Mouse (Mus musculus): Measurements from ENCODE around the gene Rpl38. TPM values are rescaled to one million over a fixed set of nuclear protein-coding genes. Genes with fewer than 3 reads are reported as not detected.

Rpl38 gene
- total and polyA plus RNA-seq, 2 experiments from 2014 or later = 578 to 954 TPM

DNA sequence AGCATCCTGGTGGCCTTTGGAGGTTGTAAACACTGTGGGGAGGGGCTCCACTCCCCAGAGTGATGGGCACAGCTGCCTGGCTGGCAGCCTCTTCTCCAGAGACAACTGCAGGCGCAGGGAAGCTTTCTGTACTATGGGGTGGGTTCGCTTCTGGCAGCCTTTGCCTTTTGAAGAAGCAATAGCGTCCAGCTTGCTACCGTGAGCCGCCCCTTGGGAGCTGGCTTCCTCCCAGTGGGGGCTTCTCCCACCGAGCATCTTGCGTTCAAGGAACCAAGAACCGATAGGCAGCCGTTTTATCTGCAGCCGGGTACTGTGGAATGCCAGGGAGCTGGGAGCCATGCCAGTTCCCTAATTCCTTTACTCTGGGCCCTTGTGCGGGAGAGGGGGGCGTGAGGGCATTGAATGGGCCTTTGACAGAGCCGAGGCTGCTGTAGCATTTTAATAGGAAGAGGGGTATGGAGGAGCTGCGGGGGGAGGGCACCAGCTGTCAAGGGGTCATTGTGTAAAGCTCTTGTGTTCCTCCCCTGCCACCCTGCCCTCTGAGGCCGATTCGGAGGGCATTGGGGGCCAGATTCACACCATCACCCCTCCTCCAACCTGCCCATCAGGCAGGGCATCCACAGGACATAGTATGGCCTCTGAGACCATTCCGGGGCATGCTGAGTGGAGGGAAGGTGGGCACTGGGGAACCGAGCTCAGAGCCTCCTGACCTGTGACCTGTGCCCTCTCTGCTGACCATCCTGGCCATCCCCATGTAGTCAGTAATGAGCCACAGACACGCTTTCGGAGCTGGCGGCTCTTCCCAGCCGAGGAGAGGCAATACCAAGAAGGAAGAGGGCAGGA lies 36.0 kb downstream of the Rpl38 start:
- H3K4me1 ChIP-seq (ENCODE audit: insufficient read depth, low read length) = peaks cover 13% of the 10 kb centered on the region; the same call in 1 of the 2 replicates
- H3K27me3 ChIP-seq (ENCODE audit: insufficient read depth, low read length) = no peaks in the 10 kb centered on the region
- H3K36me3 ChIP-seq (ENCODE audit: insufficient read depth, low read length) = no peaks in the 10 kb centered on the region
- H3K9ac ChIP-seq (replicated peaks; ENCODE audit: low read length) = no peak overlapping the region
- no peak for TF ChIP-seq CTCF (IDR thresholded peaks at IDR 0.05; ENCODE audit: low read depth)
- peak overlapping the region; percentile 46; the same call in 1 of the 2 replicates for H3K27ac ChIP-seq
- H3K4me3 ChIP-seq (ENCODE audit: low read length) = no peak overlapping the region
- WGBS = 23% methylated on average over 22 of the region's 22 CpGs
- no peak overlapping the region for H3K4me2 ChIP-seq (ENCODE audit: low read depth, low read length)
- ATAC-seq (peak; percentile 95), DNase-seq (ENCODE audit: low spot score) (peak; percentile 87)
- no peaks in the 10 kb centered on the region for H3K9me3 ChIP-seq (ENCODE audit: low read length)

GRCm38 (mm10) chr11:114706358-114706757 lies 38.0 kb downstream of the Rpl38 start:
- H3K27me3 ChIP-seq (ENCODE audit: insufficient read depth, low read length) = no peaks in the 10 kb centered on the region
- H3K9ac ChIP-seq (replicated peaks; ENCODE audit: low read length) = no peak overlapping the region
- H3K36me3 ChIP-seq (ENCODE audit: insufficient read depth, low read length) = peaks cover 4% of the 10 kb centered on the region; the same call in 1 of the 2 replicates
- peaks cover 13% of the 10 kb centered on the region; the same call in 1 of the 2 replicates for H3K4me1 ChIP-seq (ENCODE audit: insufficient read depth, low read length)
- H3K4me2 ChIP-seq (ENCODE audit: low read depth, low read length) = no peak overlapping the region
- WGBS = 79% methylated on average over 5 of the region's 5 CpGs
- H3K9me3 ChIP-seq (ENCODE audit: low read length) = no peaks in the 10 kb centered on the region
- no peak for DNase-seq (ENCODE audit: low spot score)
- no peak for TF ChIP-seq CTCF (IDR thresholded peaks at IDR 0.05; ENCODE audit: low read depth)
- ATAC-seq = no peak
- H3K4me3 ChIP-seq (ENCODE audit: low read length) = no peak overlapping the region
- H3K27ac ChIP-seq = no peak overlapping the region

DNA sequence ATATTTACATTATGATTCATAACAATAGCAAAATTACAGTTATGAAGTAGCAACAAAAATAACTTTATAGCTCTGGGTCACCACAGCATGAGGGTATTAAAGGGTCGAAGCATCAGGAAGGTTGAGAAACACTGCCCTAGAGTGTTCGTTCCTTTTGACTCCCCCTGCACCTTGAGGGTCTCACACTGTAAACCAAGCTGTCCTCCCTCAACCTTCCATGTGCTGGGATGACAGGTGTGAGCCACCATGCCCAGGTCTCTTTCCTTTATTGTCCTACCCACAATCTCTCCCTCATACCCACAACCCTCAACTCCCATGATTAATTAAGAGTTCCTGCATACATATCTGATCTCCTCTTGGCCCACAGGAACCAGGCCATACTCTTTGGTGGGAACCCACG lies 43.1 kb downstream of the Rpl38 start:
- Histone ChIP-seq H3K4me1 (ENCODE audit: insufficient read depth, low read length) (no peaks in the 10 kb centered on the region), H3K36me3 (ENCODE audit: insufficient read depth, low read length) (peaks cover 4% of the 10 kb centered on the region; the same call in 1 of the 2 replicates), H3K4me2 (ENCODE audit: low read depth, low read length) (no peak overlapping the region), H3K27me3 (ENCODE audit: insufficient read depth, low read length) (no peaks in the 10 kb centered on the region), H3K9ac (replicated peaks; ENCODE audit: low read length) (no peak overlapping the region), H3K4me3 (ENCODE audit: low read length) (no peak overlapping the region), H3K9me3 (ENCODE audit: low read length) (no peaks in the 10 kb centered on the region), H3K27ac (no peak overlapping the region)
- DNase-seq (ENCODE audit: low spot score) = no peak
- no peak for TF ChIP-seq CTCF (IDR thresholded peaks at IDR 0.05; ENCODE audit: low read depth)
- WGBS = 83% methylated on average over 3 of the region's 3 CpGs
- ATAC-seq = no peak

GRCm38 (mm10) chr11:114711861-114712260 lies 43.5 kb downstream of the Rpl38 start:
- TF ChIP-seq CTCF (IDR thresholded peaks at IDR 0.05; ENCODE audit: low read depth) = no peak
- Histone ChIP-seq H3K27me3 (ENCODE audit: insufficient read depth, low read length) (no peaks in the 10 kb centered on the region), H3K27ac (no peak overlapping the region), H3K4me1 (ENCODE audit: insufficient read depth, low read length) (no peaks in the 10 kb centered on the region), H3K4me3 (ENCODE audit: low read length) (no peak overlapping the region), H3K9ac (replicated peaks; ENCODE audit: low read length) (no peak overlapping the region), H3K9me3 (ENCODE audit: low read length) (no peaks in the 10 kb centered on the region), H3K36me3 (ENCODE audit: insufficient read depth, low read length) (peaks cover 4% of the 10 kb centered on the region; the same call in 1 of the 2 replicates), H3K4me2 (ENCODE audit: low read depth, low read length) (no peak overlapping the region)
- 66% methylated on average over 12 of the region's 12 CpGs for WGBS
- no peak for ATAC-seq
- DNase-seq (ENCODE audit: low spot score) = no peak

DNA sequence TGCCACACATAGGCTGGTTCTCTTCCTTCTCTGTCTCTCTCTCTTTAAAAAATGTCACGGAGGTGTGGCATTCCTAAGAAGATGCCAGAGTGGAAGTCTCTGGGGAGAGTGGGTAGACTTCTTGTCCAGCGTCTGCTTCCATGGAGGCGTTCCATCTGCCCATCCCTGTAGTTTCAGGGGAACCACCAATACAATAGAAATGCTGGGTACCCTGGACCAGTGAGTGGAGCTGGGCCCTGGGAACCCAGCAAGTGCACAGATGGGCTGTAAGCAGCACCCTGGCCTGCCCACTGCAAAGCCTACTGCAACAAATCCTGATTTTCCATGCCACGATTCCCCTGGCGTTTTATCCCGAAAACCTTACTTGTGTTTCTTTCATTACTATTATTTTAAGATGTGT lies 46.2 kb downstream of the Rpl38 start:
- ATAC-seq = no peak
- Histone ChIP-seq H3K4me1 (ENCODE audit: insufficient read depth, low read length) (no peaks in the 10 kb centered on the region), H3K9ac (replicated peaks; ENCODE audit: low read length) (no peak overlapping the region), H3K4me2 (ENCODE audit: low read depth, low read length) (no peak overlapping the region), H3K4me3 (ENCODE audit: low read length) (no peak overlapping the region), H3K9me3 (ENCODE audit: low read length) (no peaks in the 10 kb centered on the region), H3K36me3 (ENCODE audit: insufficient read depth, low read length) (peaks cover 4% of the 10 kb centered on the region; the same call in 1 of the 2 replicates), H3K27ac (no peak overlapping the region), H3K27me3 (ENCODE audit: insufficient read depth, low read length) (no peaks in the 10 kb centered on the region)
- no peak for TF ChIP-seq CTCF (IDR thresholded peaks at IDR 0.05; ENCODE audit: low read depth)
- DNase-seq (ENCODE audit: low spot score) = peak; percentile 41
- WGBS = 68% methylated on average over 6 of the region's 6 CpGs

DNA sequence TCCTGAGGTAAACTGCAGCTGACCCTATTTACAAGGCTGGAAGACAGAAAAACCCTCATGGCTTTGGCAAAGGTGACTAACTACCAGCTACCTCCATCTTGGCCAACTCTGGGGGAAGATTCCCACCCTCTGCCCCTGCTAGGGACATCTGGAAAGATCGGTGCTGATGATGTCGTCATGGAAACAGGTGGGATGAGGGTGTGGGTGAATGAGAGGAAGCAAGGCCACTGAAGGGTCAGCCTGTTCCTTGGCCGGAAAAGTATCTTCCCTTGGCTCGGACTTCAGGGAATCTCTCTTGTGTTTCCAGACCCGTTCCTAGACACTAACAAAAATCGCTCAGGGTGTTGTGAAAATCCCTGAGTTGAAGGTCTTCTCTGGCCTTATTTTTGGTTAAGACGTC lies 47.2 kb downstream of the Rpl38 start:
- no peak for ATAC-seq
- no peak for TF ChIP-seq CTCF (IDR thresholded peaks at IDR 0.05; ENCODE audit: low read depth)
- H3K27ac ChIP-seq = no peak overlapping the region

GRCm38 (mm10) chr11:114720535-114720934 lies 52.2 kb downstream of the Rpl38 start:
- no peaks in the 10 kb centered on the region for H3K36me3 ChIP-seq (ENCODE audit: insufficient read depth, low read length)
- no peak overlapping the region for H3K27ac ChIP-seq
- WGBS = 90% methylated on average over 10 of the region's 10 CpGs
- no peak overlapping the region for H3K9ac ChIP-seq (replicated peaks; ENCODE audit: low read length)
- ATAC-seq (no peak), DNase-seq (ENCODE audit: low spot score) (no peak)
- no peak for TF ChIP-seq CTCF (IDR thresholded peaks at IDR 0.05; ENCODE audit: low read depth)
- no peak overlapping the region for H3K4me2 ChIP-seq (ENCODE audit: low read depth, low read length)
- H3K9me3 ChIP-seq (ENCODE audit: low read length) = no peaks in the 10 kb centered on the region
- H3K27me3 ChIP-seq (ENCODE audit: insufficient read depth, low read length) = no peaks in the 10 kb centered on the region
- no peaks in the 10 kb centered on the region for H3K4me1 ChIP-seq (ENCODE audit: insufficient read depth, low read length)
- H3K4me3 ChIP-seq (ENCODE audit: low read length) = no peak overlapping the region

More for the DNA sequence above, 47.2 kb downstream of the Rpl38 start:
- Histone ChIP-seq H3K4me1 (ENCODE audit: insufficient read depth, low read length) (no peaks in the 10 kb centered on the region), H3K9ac (replicated peaks; ENCODE audit: low read length) (no peak overlapping the region), H3K9me3 (ENCODE audit: low read length) (no peaks in the 10 kb centered on the region), H3K4me3 (ENCODE audit: low read length) (no peak overlapping the region), H3K36me3 (ENCODE audit: insufficient read depth, low read length) (no peaks in the 10 kb centered on the region), H3K27me3 (ENCODE audit: insufficient read depth, low read length) (no peaks in the 10 kb centered on the region), H3K4me2 (ENCODE audit: low read depth, low read length) (no peak overlapping the region)
- no peak for DNase-seq (ENCODE audit: low spot score)
- WGBS = 60% methylated on average over 7 of the region's 7 CpGs

Other genes starting within 250 kb of the Rpl38 start
- gene Ttyh2, start 6.9 kb downstream of the Rpl38 start, total RNA-seq (2014; rRNA removed) = 75.8 and 80.4 TPM in 2 replicates
- 38.6 and 40.3 TPM in 2 replicates for gene Ttyh2, start 6.9 kb downstream of the Rpl38 start, polyA plus RNA-seq (2015; fragmentation: Nextera tagmentation; extraction: Ambion mirVana)
- gene Dnaic2, start 58.9 kb downstream of the Rpl38 start, total RNA-seq (2014; rRNA removed) = 5.1 and 5.8 TPM in 2 replicates
- 3.1 and 3.2 TPM in 2 replicates for gene Dnaic2, start 58.9 kb downstream of the Rpl38 start, polyA plus RNA-seq (2015; fragmentation: Nextera tagmentation; extraction: Ambion mirVana)
- 7.4 and 13.5 TPM in 2 replicates for gene Kif19a, start 96.9 kb downstream of the Rpl38 start, total RNA-seq (2014; rRNA removed)
- gene Kif19a, start 96.9 kb downstream of the Rpl38 start, polyA plus RNA-seq (2015; fragmentation: Nextera tagmentation; extraction: Ambion mirVana) = 0.99 and 1.6 TPM in 2 replicates
- 84.6 and 94.0 TPM in 2 replicates for gene Btbd17, start 127.4 kb downstream of the Rpl38 start, total RNA-seq (2014; rRNA removed)
- 30.4 and 31.1 TPM in 2 replicates for gene Btbd17, start 127.4 kb downstream of the Rpl38 start, polyA plus RNA-seq (2015; fragmentation: Nextera tagmentation; extraction: Ambion mirVana)
- gene Gpr142, start 130.4 kb downstream of the Rpl38 start, total RNA-seq (2014; rRNA removed) = 0.58 TPM in 1 of 2 replicates, not detected in the other
- gene Gpr142, start 130.4 kb downstream of the Rpl38 start, polyA plus RNA-seq (2015; fragmentation: Nextera tagmentation; extraction: Ambion mirVana) = not detected in 2 replicates
- gene Gprc5c, start 182.6 kb downstream of the Rpl38 start, total RNA-seq (2014; rRNA removed) = 12.8 and 14.1 TPM in 2 replicates
- gene Gprc5c, start 182.6 kb downstream of the Rpl38 start, polyA plus RNA-seq (2015; fragmentation: Nextera tagmentation; extraction: Ambion mirVana) = 7.5 and 7.8 TPM in 2 replicates
- 1.1 and 2.6 TPM in 2 replicates for gene Cd300a, start 221.5 kb downstream of the Rpl38 start, total RNA-seq (2014; rRNA removed)
- 1.4 and 1.5 TPM in 2 replicates for gene Cd300a, start 221.5 kb downstream of the Rpl38 start, polyA plus RNA-seq (2015; fragmentation: Nextera tagmentation; extraction: Ambion mirVana)

All from hindbrain, postnatal 0 days (tissue).